Mouse (Mus musculus): ENCODE results near the gene Gm42715.
"Not testable (repeated sequence)": the region's sequence is repeated elsewhere in the genome, so short reads cannot be mapped to it uniquely, and the experiment has no call there.

Gene Gm42715

GRCm38 (mm10) chr7:127498407-127498806 is 21.0 kb upstream of the Gm42715 start:
- DNase-seq: no peak

GRCm38 (mm10) chr7:127508291-127508690 is 11.1 kb upstream of the Gm42715 start:
- no peak for DNase-seq

GRCm38 (mm10) chr7:127509830-127510229 is 9.6 kb upstream of the Gm42715 start:
- not testable (repeated sequence) for DNase-seq

GRCm38 (mm10) chr7:127511241-127511640 is 8.1 kb upstream of the Gm42715 start:
- DNase-seq: no peak

- DNase-seq: peak; percentile 96
Measured at GRCm38 (mm10) chr7:127511808-127512230, 7.6 kb upstream of the Gm42715 start, which contains the start of gene Srcap. Gene Srcap (plus strand): TSS chr7:127511983.

GRCm38 (mm10) chr7:127512231-127513015 is 7.0 kb upstream of the Gm42715 start:
- peak; percentile 86 for DNase-seq

- DNase-seq: peak; percentile 5
Measured at GRCm38 (mm10) chr7:127513016-127513390, 6.4 kb upstream of the Gm42715 start.

GRCm38 (mm10) chr7:127513781-127514180 is 5.6 kb upstream of the Gm42715 start:
- no peak for DNase-seq

GRCm38 (mm10) chr7:127515846-127516245 is 3.5 kb upstream of the Gm42715 start:
- no peak for DNase-seq

GRCm38 (mm10) chr7:127516344-127516743 is 3.0 kb upstream of the Gm42715 start:
- no peak for DNase-seq

- no peak for DNase-seq
Measured at GRCm38 (mm10) chr7:127541671-127542070, 22.3 kb downstream of the Gm42715 start.

GRCm38 (mm10) chr7:127549116-127549835 is 29.9 kb downstream of the Gm42715 start:
- DNase-seq: no peak

GRCm38 (mm10) chr7:127551558-127551957 is 32.2 kb downstream of the Gm42715 start:
- no peak for DNase-seq

- no peak for DNase-seq
Measured at GRCm38 (mm10) chr7:127560580-127560979, 41.2 kb downstream of the Gm42715 start.

- no peak for DNase-seq
Measured at GRCm38 (mm10) chr7:127561340-127561858, 42.0 kb downstream of the Gm42715 start, which contains the start of gene Tmem265. Gene Tmem265 (plus strand): TSS chr7:127561390.

GRCm38 (mm10) chr7:127564381-127565150 is 45.2 kb downstream of the Gm42715 start:
- no peak for DNase-seq

GRCm38 (mm10) chr7:127572895-127573471 is 53.6 kb downstream of the Gm42715 start, which contains the start of gene Phkg2:
Gene Phkg2 (plus strand): TSS chr7:127573340.
- peak; percentile 97 for DNase-seq

GRCm38 (mm10) chr7:127573503-127574008 is 54.2 kb downstream of the Gm42715 start:
- no peak for DNase-seq

- no peak for DNase-seq
Measured at GRCm38 (mm10) chr7:127574115-127574514, 54.7 kb downstream of the Gm42715 start.

- DNase-seq: no peak
Measured at GRCm38 (mm10) chr7:127583260-127583659, 63.9 kb downstream of the Gm42715 start.

- DNase-seq: no peak
Measured at GRCm38 (mm10) chr7:127585031-127585430, 65.6 kb downstream of the Gm42715 start.

GRCm38 (mm10) chr7:127586149-127586548 is 66.8 kb downstream of the Gm42715 start:
- DNase-seq: no peak
